Mouse (Mus musculus): Measurements from ENCODE around the gene Stk11ip. TPM values are rescaled to one million over a fixed set of nuclear protein-coding genes. Genes with fewer than 3 reads are reported as not detected.

Stk11ip gene
- polyA plus RNA-seq, 1 experiment = not detected

- H3K4me1 ChIP-seq (ENCODE audit: control insufficient read depth, insufficient read depth, low read length) = no peaks in the 10 kb centered on the region
- H3K27ac ChIP-seq (ENCODE audit: insufficient read depth, low read depth, low read length) = no peak overlapping the region
- no peak overlapping the region for H3K4me3 ChIP-seq (ENCODE audit: insufficient read depth, low read depth, low read length)
- 64% methylated on average over 4 of the region's 4 CpGs for WGBS
- TF ChIP-seq POLR2A (IDR thresholded peaks at IDR 0.05; ENCODE audit: insufficient read depth, low read depth, low read length) (no peak), CTCF (IDR thresholded peaks at IDR 0.05; ENCODE audit: insufficient read depth, low read depth, low read length) (no peak)
Measured at GRCm38 (mm10) chr1:75530546-75530945, 9.2 kb downstream of the Stk11ip start.

DNA sequence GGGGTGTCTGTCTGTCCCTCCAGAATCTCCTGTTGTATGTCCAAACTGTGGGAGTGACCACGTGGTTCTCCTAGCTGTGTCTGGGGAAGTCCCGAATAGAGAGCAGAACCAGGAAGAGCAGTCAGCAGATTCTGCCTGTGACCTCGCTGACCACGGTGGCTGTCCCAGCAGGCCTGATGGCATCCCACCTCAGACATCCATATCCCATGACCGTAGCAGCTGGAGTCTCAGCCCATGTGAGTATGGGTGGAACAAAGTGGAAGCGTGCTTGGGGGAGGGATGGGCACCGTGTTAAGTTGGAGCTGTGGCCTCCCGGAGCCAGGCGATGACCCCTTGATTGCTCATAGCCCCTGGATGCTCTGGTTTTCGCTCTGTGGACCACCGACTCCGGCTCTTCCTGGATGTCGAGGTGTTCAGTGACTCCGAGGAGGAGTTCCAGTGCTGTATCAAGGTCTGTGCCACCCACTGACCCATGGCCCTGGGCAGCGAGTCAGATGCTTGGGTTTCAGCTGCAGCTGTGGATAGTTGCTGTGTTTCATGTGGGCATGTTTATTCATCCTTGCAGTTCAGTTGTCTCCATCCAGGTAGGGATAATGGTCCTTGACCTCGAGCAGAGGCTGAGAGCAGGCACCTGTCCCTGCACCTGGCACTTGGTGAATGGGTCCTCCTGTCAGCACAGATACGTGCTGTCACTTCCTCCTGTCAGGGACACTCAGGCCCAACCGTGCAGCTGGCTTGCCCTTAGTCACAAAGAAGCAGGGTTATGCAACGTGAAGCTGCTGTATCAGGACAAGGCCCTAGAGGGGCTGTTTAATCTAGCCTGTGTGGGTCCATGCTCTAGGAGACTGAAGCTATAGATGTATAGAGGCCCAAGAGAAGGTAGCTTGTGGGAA, 11.2 kb downstream of the Stk11ip start:
- H3K4me3 ChIP-seq (ENCODE audit: insufficient read depth, low read depth, low read length) = no peak overlapping the region
- no peak overlapping the region for H3K27ac ChIP-seq (ENCODE audit: insufficient read depth, low read depth, low read length)
- 89% methylated on average over 19 of the region's 19 CpGs for WGBS
- TF ChIP-seq POLR2A (IDR thresholded peaks at IDR 0.05; ENCODE audit: insufficient read depth, low read depth, low read length) (no peak), CTCF (IDR thresholded peaks at IDR 0.05; ENCODE audit: insufficient read depth, low read depth, low read length) (no peak)
- H3K4me1 ChIP-seq (ENCODE audit: control insufficient read depth, insufficient read depth, low read length) = no peaks in the 10 kb centered on the region

GRCm38 (mm10) chr1:75533325-75534252, 12.3 kb downstream of the Stk11ip start:
- Histone ChIP-seq H3K4me1 (ENCODE audit: control insufficient read depth, insufficient read depth, low read length) (no peaks in the 10 kb centered on the region), H3K4me3 (ENCODE audit: insufficient read depth, low read depth, low read length) (no peak overlapping the region), H3K27ac (ENCODE audit: insufficient read depth, low read depth, low read length) (no peak overlapping the region)
- TF ChIP-seq CTCF (IDR thresholded peaks at IDR 0.05; ENCODE audit: insufficient read depth, low read depth, low read length) (no peak), POLR2A (IDR thresholded peaks at IDR 0.05; ENCODE audit: insufficient read depth, low read depth, low read length) (no peak)
- 86% methylated on average over 19 of the region's 19 CpGs for WGBS

DNA sequence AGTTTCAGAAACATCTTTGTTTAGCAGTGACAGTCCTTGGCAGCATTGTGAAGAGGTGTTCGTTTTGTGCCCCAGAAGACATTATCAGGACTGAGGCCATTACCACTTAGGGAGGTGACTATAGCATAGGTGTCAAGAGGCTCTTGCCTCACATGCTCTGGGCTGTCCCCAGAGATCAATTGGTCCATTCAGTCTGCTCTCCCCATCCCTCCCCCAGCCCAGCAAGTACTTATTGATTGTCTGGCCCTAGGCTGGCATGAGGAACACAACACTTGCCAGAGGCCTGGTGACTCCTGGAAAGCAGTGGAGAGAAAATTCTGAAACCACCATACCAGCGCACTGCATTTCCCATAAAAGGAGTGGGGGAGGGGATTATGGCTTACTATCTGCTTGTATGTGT, 16.3 kb downstream of the Stk11ip start:
- Histone ChIP-seq H3K4me1 (ENCODE audit: control insufficient read depth, insufficient read depth, low read length) (no peaks in the 10 kb centered on the region), H3K4me3 (ENCODE audit: insufficient read depth, low read depth, low read length) (no peak overlapping the region), H3K27ac (ENCODE audit: insufficient read depth, low read depth, low read length) (no peak overlapping the region)
- TF ChIP-seq POLR2A (IDR thresholded peaks at IDR 0.05; ENCODE audit: insufficient read depth, low read depth, low read length) (no peak), CTCF (IDR thresholded peaks at IDR 0.05; ENCODE audit: insufficient read depth, low read depth, low read length) (no peak)
- WGBS = 79% methylated on average over 2 of the region's 2 CpGs

- no peak overlapping the region for H3K4me3 ChIP-seq (ENCODE audit: insufficient read depth, low read depth, low read length)
- TF ChIP-seq CTCF (IDR thresholded peaks at IDR 0.05; ENCODE audit: insufficient read depth, low read depth, low read length) = no peak
- no peak for TF ChIP-seq POLR2A (IDR thresholded peaks at IDR 0.05; ENCODE audit: insufficient read depth, low read depth, low read length)
- H3K4me1 ChIP-seq (ENCODE audit: control insufficient read depth, insufficient read depth, low read length) = no peaks in the 10 kb centered on the region
- 72% methylated on average over 9 of the region's 9 CpGs for WGBS
- H3K27ac ChIP-seq (ENCODE audit: insufficient read depth, low read depth, low read length) = no peak overlapping the region
Measured at GRCm38 (mm10) chr1:75538597-75539190, 17.4 kb downstream of the Stk11ip start.

GRCm38 (mm10) chr1:75541496-75541895, 20.2 kb downstream of the Stk11ip start:
- TF ChIP-seq CTCF (IDR thresholded peaks at IDR 0.05; ENCODE audit: insufficient read depth, low read depth, low read length) (no peak), POLR2A (IDR thresholded peaks at IDR 0.05; ENCODE audit: insufficient read depth, low read depth, low read length) (no peak)
- Histone ChIP-seq H3K4me1 (ENCODE audit: control insufficient read depth, insufficient read depth, low read length) (peaks cover 9% of the 10 kb centered on the region), H3K4me3 (ENCODE audit: insufficient read depth, low read depth, low read length) (no peak overlapping the region), H3K27ac (ENCODE audit: insufficient read depth, low read depth, low read length) (no peak overlapping the region)
- WGBS = 93% methylated on average over 7 of the region's 7 CpGs

DNA sequence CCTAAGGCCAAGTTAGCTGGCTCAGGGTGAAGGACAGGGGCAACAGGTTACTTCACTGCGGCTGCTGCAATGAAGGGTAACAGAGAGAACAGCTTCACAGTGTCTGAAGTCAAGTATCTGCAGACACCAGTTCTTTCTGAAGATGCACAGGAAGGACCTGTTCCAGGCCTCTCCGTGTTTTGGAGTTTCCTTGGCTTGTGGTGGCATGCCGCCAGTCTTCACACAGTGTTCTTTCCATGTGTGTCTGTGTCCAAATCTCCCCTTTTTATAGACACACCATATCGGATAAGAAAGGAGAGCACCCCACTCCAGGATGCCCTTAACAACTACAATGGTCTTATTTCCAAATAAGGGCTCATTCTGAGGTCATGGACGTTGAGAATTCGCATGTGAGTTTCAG, 23.0 kb downstream of the Stk11ip start:
- no peak overlapping the region for H3K4me3 ChIP-seq (ENCODE audit: insufficient read depth, low read depth, low read length)
- TF ChIP-seq POLR2A (IDR thresholded peaks at IDR 0.05; ENCODE audit: insufficient read depth, low read depth, low read length) = no peak
- no peak for TF ChIP-seq CTCF (IDR thresholded peaks at IDR 0.05; ENCODE audit: insufficient read depth, low read depth, low read length)
- H3K4me1 ChIP-seq (ENCODE audit: control insufficient read depth, insufficient read depth, low read length) = peaks cover 35% of the 10 kb centered on the region
- H3K27ac ChIP-seq (ENCODE audit: insufficient read depth, low read depth, low read length) = no peak overlapping the region
- WGBS = 86% methylated on average over 6 of the region's 6 CpGs

DNA sequence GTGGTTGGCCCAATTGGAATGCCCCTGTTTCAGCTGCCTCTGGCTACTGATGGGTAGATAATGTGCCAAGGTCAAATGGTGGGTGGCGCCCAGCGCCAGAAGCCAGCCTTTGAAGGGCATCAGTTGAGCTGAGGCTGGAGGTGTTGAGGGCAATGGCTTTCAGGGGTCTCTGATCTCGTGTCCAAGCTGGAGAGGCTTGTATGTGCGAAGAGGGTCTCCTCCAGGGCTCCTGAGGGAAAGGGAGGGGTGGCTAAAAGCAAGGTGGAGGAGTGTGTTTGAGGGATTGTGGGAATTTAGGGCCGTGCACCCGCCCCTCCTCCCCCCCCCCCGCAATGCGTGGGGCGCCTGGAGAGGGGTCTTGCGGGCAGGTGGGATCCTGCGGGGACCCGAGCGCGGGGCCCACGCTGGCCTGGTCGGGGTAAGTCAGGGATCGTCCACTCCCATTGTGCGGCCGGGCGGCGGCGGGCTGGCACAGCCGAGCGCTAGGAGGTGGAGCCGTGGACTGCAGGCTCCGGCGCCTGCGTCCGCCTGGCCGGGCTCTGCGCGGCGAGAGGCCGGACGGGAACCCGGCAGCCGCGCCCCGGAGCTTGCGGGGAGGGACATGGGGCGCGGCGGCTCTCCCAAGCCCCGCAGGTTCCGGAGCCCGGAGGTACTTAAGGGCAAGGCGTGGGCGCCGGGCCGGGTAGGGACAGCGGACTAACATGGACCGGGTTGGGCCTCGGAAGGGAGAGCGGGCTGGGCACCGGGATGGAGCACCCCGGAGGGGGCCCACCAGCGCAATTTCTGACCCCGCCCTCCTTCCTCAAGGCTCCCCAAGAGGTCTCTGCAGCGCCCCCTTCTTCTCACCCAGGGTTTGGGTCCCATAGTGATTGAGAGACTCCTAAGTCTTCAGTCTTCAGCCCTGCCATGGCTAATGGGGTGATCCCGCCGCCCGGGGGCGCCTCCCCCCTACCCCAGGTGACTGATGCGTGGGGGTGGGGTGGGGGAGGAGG, 24.9 kb downstream of the Stk11ip start, which contains the start of gene Slc4a3:
Gene Slc4a3 (plus strand): TSS at position 302 of the 992 bp plus-strand sequence.
- TF ChIP-seq CTCF (IDR thresholded peaks at IDR 0.05; ENCODE audit: insufficient read depth, low read depth, low read length) (no peak), POLR2A (IDR thresholded peaks at IDR 0.05; ENCODE audit: insufficient read depth, low read depth, low read length) (peak; percentile 51; the same call in 1 of the 2 replicates)
- Histone ChIP-seq H3K4me1 (ENCODE audit: control insufficient read depth, insufficient read depth, low read length) (peaks cover 47% of the 10 kb centered on the region), H3K4me3 (ENCODE audit: insufficient read depth, low read depth, low read length) (peak within 1 kb of the TSS; percentile 97), H3K27ac (ENCODE audit: insufficient read depth, low read depth, low read length) (peak within 1 kb of the TSS; percentile 96)
- WGBS = under 1% methylated on average over 58 of the region's 64 CpGs

Data from olfactory bulb, adult 2 months (tissue).